Mouse (Mus musculus) erythroid progenitor cell, adult 5-6 weeks (primary cell): Measurements from ENCODE around the gene Zfp459. TPM values are rescaled to one million over a fixed set of nuclear protein-coding genes. Genes with fewer than 3 reads are reported as not detected.

Source experiments
- total RNA-seq, 2 experiments: library from RNA; stranded (forward) in 1 of 2; stranded (reverse) in 1 of 2; fragments of 150-400 nt in 1 of 2; fragments of 186-747, 209-891 nt in 1 of 2; gene quantifications; 2 replicates each; pipeline versions ENCODE4 v1.2.3 to v1.2.4; 2015 to 2017; ENCODE audit warnings: low replicate concordance in 2 of 2

The Zfp459 gene
- total RNA-seq, 2 experiments from 2014 or later, result not detected

Other genes starting within 250 kb of the Zfp459 start
- gene Rsl1, start 248.2 kb downstream of the Zfp459 start, total RNA-seq (2015; ENCODE audit: low replicate concordance), result 3.2 and 5.0 TPM in 2 replicates
- 2.2 TPM in 1 of 2 replicates, not detected in the other for gene Rsl1, start 248.2 kb downstream of the Zfp459 start, total RNA-seq (2017; ENCODE audit: low replicate concordance)
- 4.6 TPM in 1 of 2 replicates, not detected in the other for gene Zfp455, start 226.9 kb downstream of the Zfp459 start, total RNA-seq (2015; ENCODE audit: low replicate concordance)
- 0.90 and 1.3 TPM in 2 replicates for gene Zfp455, start 226.9 kb downstream of the Zfp459 start, total RNA-seq (2017; ENCODE audit: low replicate concordance)
- gene Zfp458, start 143.0 kb downstream of the Zfp459 start, total RNA-seq (2015; ENCODE audit: low replicate concordance), result 0.36 and 0.42 TPM in 2 replicates
- 0.38 and 0.77 TPM in 2 replicates for gene Zfp458, start 143.0 kb downstream of the Zfp459 start, total RNA-seq (2017; ENCODE audit: low replicate concordance)
- gene Zfp457, start 114.9 kb downstream of the Zfp459 start, total RNA-seq (2015; ENCODE audit: low replicate concordance), result not detected in 2 replicates
- gene Zfp457, start 114.9 kb downstream of the Zfp459 start, total RNA-seq (2017; ENCODE audit: low replicate concordance), result 1.4 TPM in 1 of 2 replicates, not detected in the other
- 3.4 and 6.5 TPM in 2 replicates for gene Zfp595, start 88.8 kb downstream of the Zfp459 start, total RNA-seq (2015; ENCODE audit: low replicate concordance)
- gene Zfp595, start 88.8 kb downstream of the Zfp459 start, total RNA-seq (2017; ENCODE audit: low replicate concordance), result 4.2 and 4.6 TPM in 2 replicates
- 11.7 TPM in 1 of 2 replicates, not detected in the other for gene Gm28044, start 60.9 kb downstream of the Zfp459 start, total RNA-seq (2015; ENCODE audit: low replicate concordance)
- not detected in 2 replicates for gene Gm28044, start 60.9 kb downstream of the Zfp459 start, total RNA-seq (2017; ENCODE audit: low replicate concordance)
- gene Zfp953, start 60.8 kb downstream of the Zfp459 start, total RNA-seq (2015; ENCODE audit: low replicate concordance), result 0.84 and 4.7 TPM in 2 replicates
- 4.5 and 5.8 TPM in 2 replicates for gene Zfp953, start 60.8 kb downstream of the Zfp459 start, total RNA-seq (2017; ENCODE audit: low replicate concordance)
- gene Gm28041, start 45.7 kb downstream of the Zfp459 start, total RNA-seq (2015; ENCODE audit: low replicate concordance), result not detected in 2 replicates
- not detected in 2 replicates for gene Gm28041, start 45.7 kb downstream of the Zfp459 start, total RNA-seq (2017; ENCODE audit: low replicate concordance)
- gene Zfp456, start 45.6 kb downstream of the Zfp459 start, total RNA-seq (2015; ENCODE audit: low replicate concordance), result 1.4 TPM in 1 of 2 replicates, not detected in the other
- gene Zfp456, start 45.6 kb downstream of the Zfp459 start, total RNA-seq (2017; ENCODE audit: low replicate concordance), result 4.7 TPM in 1 of 2 replicates, not detected in the other
- not detected in 2 replicates for gene Zfp429, start 21.6 kb downstream of the Zfp459 start, total RNA-seq (2015; ENCODE audit: low replicate concordance)
- gene Zfp429, start 21.6 kb downstream of the Zfp459 start, total RNA-seq (2017; ENCODE audit: low replicate concordance), result 4.0 TPM in 1 of 2 replicates, not detected in the other
- 0.84 and 7.2 TPM in 2 replicates for gene Zfp874a, start 30.2 kb upstream of the Zfp459 start, total RNA-seq (2015; ENCODE audit: low replicate concordance)
- 3.4 and 4.9 TPM in 2 replicates for gene Zfp874a, start 30.2 kb upstream of the Zfp459 start, total RNA-seq (2017; ENCODE audit: low replicate concordance)
- 2.9 and 7.1 TPM in 2 replicates for gene Zfp874b, start 62.8 kb upstream of the Zfp459 start, total RNA-seq (2015; ENCODE audit: low replicate concordance)
- 4.6 and 5.7 TPM in 2 replicates for gene Zfp874b, start 62.8 kb upstream of the Zfp459 start, total RNA-seq (2017; ENCODE audit: low replicate concordance)
- gene Zfp58, start 79.1 kb upstream of the Zfp459 start, total RNA-seq (2015; ENCODE audit: low replicate concordance), result 3.2 and 5.0 TPM in 2 replicates
- 1.8 TPM in 1 of 2 replicates, not detected in the other for gene Zfp58, start 79.1 kb upstream of the Zfp459 start, total RNA-seq (2017; ENCODE audit: low replicate concordance)
- gene Gm26965, start 104.7 kb upstream of the Zfp459 start, total RNA-seq (2015; ENCODE audit: low replicate concordance), result not detected in 2 replicates
- gene Gm26965, start 104.7 kb upstream of the Zfp459 start, total RNA-seq (2017; ENCODE audit: low replicate concordance), result not detected in 2 replicates
- gene Zfp87, start 104.8 kb upstream of the Zfp459 start, total RNA-seq (2015; ENCODE audit: low replicate concordance), result 5.0 and 11.3 TPM in 2 replicates
- gene Zfp87, start 104.8 kb upstream of the Zfp459 start, total RNA-seq (2017; ENCODE audit: low replicate concordance), result 2.0 and 6.7 TPM in 2 replicates
- gene Zfp748, start 132.4 kb upstream of the Zfp459 start, total RNA-seq (2015; ENCODE audit: low replicate concordance), result 5.8 and 9.2 TPM in 2 replicates
- gene Zfp748, start 132.4 kb upstream of the Zfp459 start, total RNA-seq (2017; ENCODE audit: low replicate concordance), result 4.2 and 7.1 TPM in 2 replicates
- gene Zfp729b, start 188.3 kb upstream of the Zfp459 start, total RNA-seq (2015; ENCODE audit: low replicate concordance), result 4.2 and 6.5 TPM in 2 replicates
- gene Zfp729b, start 188.3 kb upstream of the Zfp459 start, total RNA-seq (2017; ENCODE audit: low replicate concordance), result 3.0 and 5.1 TPM in 2 replicates
- not detected in 2 replicates for gene Gm49345, start 216.4 kb upstream of the Zfp459 start, total RNA-seq (2015; ENCODE audit: low replicate concordance)
- gene Gm49345, start 216.4 kb upstream of the Zfp459 start, total RNA-seq (2017; ENCODE audit: low replicate concordance), result 0.13 TPM in 1 of 2 replicates, not detected in the other
- gene Zfp729a, start 216.4 kb upstream of the Zfp459 start, total RNA-seq (2015; ENCODE audit: low replicate concordance), result 1.3 and 4.3 TPM in 2 replicates
- gene Zfp729a, start 216.4 kb upstream of the Zfp459 start, total RNA-seq (2017; ENCODE audit: low replicate concordance), result 1.2 and 6.0 TPM in 2 replicates